Mouse (Mus musculus): Measurements from ENCODE around the gene Ap4e1.
"Not testable (repeated sequence)": the region's sequence is repeated elsewhere in the genome, so short reads cannot be mapped to it uniquely, and the experiment has no call there.

Ap4e1 gene

DNA sequence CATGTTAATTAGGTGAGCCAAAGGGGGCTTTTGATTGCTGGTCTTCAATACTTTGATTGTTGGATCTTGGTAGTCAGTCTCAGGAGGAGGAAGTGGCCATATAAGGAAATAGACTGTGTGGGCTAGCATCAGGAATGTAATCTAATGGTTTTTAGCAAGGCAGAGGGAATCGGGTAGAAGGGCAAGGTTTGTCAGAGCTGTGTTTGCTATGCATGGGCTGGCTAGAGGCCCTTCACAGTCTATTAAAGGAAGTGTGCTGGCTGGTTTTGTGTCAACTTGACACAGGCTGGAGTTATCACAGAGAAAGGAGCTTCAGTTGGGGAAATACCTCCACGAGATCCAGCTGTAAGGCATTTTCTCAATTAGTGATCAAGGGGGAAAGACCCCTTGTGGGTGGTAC is 70.5 kb downstream of the Ap4e1 start:
- not testable (repeated sequence) for DNase-seq

DNA sequence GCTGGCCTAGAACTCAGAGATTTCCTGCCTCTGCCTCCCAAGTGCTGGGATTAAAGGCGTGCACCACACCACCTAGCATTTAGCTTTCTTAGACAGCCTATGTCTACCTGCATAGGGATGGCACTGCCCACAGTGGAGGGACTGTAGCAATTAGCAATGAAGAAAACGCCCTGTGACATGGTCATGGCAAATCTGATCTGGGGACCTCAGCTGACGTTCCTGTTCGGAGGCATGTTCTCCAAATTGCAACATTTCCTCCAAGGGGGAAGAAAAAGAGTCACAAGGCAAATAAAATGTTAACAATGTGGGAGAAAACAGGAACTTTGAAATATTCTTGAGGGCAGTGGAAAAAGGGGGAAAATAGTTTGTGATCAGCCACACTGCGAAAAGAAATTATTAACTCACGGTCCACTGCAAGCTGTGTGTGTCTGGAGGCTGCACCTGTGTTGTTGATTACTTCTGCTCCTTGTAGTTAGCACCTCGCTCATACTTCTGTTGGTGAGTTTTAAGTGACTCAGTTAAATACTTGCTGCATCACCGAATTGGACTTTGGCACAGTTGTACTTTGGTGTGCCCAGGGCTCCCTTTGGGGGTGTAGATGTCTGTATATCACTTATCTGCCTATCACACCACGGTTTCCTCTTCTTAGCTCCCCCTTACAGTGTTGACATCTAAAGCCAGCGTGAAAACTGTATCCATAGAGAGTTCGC is 71.5 kb downstream of the Ap4e1 start:
- no peak for DNase-seq

DNA sequence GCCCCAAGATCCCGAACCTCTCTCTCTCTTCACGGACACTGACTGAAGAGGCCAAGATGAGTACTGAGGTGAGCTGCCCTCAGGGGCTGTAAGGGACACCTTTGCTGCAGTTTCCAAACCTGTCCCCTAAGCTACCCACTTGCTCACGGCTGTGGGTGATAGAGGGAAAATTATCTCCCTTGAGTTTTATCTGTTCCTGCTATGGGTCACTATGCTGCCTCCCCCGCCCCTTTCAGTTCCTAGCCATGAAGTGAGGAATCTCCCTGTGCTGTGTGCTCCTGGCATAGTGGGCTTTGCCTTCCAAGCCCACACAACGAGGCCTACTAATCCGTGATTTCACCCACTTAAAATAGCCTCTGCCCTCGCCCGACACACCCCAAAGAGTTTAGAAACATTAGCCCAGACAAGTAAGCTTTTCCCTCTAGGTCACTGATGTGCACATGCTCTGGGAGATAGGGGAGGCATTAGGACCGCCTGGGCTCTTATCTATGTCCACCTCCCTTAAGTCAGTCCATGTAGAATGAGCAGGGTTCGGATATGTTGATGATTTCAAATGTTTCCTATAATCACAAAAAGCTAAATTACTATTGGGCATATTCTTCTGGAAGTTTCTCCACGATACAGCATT is 72.2 kb downstream of the Ap4e1 start:
- no peak for DNase-seq

DNA sequence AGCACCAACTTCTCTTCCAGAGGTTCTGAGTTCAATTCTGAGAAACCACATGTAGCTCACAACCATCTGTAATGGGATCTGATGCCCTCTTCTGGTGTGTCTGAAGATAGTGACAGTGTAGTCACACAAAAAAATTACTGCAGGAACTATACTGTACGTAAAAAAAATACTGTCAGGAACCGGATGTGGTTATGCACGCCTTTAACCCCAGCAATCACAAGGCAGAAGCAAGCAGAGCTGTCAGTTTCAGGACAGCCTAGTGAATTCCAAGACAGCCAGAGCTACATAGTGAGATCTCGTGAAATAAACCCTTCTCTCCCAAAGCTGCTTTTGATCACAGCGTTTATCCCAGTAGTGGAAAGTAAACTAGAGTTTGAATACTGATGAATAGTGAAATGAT is 77.7 kb downstream of the Ap4e1 start:
- no peak for DNase-seq

DNA sequence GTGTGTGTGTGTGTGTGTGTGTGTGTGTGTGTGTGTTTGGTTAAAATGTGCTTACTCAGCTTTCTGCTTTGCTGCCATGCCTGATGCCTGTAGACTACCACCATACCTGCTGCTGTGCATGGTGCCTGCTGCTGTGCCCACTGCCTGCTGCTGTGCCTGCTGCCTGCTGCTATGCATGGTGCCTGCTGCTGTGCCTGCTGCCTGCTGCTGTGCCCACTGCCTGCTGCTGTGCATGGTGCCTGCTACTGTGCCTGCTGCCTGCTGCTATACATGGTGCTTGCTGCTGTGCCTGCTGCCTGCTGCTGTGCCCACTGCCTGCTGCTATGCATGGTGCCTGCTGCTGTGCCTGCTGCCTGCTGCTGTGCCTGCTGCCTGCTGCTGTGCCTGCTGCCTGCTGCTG is 81.6 kb downstream of the Ap4e1 start:
- not testable (repeated sequence) for DNase-seq

DNA sequence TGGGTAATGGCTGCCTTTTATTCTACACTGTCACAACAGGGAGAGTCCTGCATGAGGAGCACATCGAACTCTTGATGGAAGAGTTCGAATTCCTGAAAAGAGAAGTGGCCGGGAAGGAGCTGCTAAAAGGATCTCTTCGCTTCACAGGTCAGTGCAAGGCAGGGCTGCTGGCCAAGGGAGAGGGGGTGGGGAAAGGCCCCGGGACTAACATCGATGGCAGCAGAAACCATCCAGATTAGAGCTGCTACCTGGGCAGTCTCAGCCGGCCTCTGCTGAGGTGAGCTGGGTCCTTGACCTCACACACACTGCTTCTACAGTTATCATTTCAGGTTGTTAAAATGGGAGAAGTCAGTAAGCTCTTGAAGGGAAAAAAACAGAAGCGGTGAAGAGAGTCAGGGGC is 83.5 kb downstream of the Ap4e1 start:
- no peak for DNase-seq

DNA sequence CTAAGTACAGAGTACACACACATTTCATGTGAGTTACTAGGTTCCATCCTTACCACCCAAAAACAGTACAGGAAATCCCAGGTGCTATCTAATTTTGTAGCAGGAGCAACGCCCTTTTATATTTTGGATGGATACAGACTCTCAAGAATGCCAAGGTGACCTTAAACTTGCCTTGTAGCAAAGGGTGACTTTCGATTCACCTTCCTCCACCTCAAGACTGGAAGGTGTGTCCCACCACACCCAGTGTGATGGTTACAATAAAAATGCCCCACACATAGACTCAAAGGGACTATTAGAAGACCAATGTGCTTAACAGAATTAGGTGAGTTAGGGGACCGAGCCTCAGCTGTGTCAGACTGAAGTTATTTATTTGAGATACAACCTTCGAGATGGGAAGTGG is 100.5 kb downstream of the Ap4e1 start:
- no peak for DNase-seq
